ENCODE assay signal across 9 mouse cellular contexts in the genomic region with DNA sequence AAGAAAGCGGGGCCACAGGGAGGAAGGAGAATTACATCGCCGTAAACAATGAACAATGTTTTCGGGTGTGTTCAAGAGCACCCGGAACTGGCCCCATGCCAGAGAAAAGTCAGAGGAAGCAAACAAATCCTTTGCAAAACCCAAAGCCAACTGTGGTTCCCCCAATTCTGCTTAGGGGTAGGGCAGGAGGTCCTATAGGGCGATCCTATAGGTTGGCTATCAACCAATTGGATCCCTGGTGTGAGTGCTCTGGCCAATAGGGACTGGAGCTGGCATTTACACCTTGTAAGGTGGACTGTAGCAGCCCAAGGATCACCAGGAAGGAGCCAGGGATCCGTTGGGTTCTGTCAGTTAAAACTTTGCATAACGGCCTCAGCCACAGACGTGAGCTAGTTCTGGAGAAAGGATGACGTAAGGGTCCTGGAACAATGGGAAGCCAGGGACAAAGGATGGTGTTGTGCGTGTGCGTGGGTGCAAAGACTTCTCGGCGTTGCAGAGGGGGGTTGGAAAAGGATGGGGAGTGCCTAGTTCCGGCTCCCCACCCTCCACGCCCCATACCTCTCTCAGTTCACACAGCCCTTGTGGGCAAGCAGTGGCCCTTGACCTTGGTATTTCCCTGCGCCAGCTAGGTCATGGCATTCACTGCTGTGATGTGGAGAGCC. TPM values are rescaled to one million over a fixed set of nuclear protein-coding genes. Genes with fewer than 3 reads are reported as not detected.
DNase-seq lines count a peak whose midpoint lies in the region; ATAC-seq lines count a peak whose summit lies in the region.
"Had no signal": no experiment of that assay in that cellular context is flagged by ENCODE, and none has a peak within 500 bp of the region (broad histone marks: within the 10 kb centered on the region; RNA-seq: fewer than 3 reads in every experiment).

No protein-coding gene starts in this region.

- H3K27me3 ChIP-seq in limb, embryonic 13.5 days: no peaks in the 10 kb centered on the region

- H3K4me2 ChIP-seq in limb, embryonic 13.5 days (replicated peaks): no peak overlapping the region

- H3K9me3 ChIP-seq in limb, embryonic 13.5 days: no peaks in the 10 kb centered on the region

- H3K4me1 ChIP-seq in limb, embryonic 13.5 days: peaks cover 14% of the 10 kb centered on the region

- H3K27ac ChIP-seq in limb, embryonic 13.5 days: peak overlapping the region; percentile 33; the same call in 1 of the 2 replicates

- no peak for ATAC-seq in limb, embryonic 13.5 days (ENCODE audit: low FRiP score, low read depth)

- H3K9ac ChIP-seq in limb, embryonic 13.5 days: 0 out of 2 replicates have a peak overlapping the region, but pooled peaks have one; percentile 8

- peak; percentile 35 for DNase-seq in thymus, postnatal 4 days
- no peak for DNase-seq in thymus, postnatal 0 days (ENCODE audit: low spot score)
- DNase-seq in heart, adult 8-10 months (ENCODE audit: low spot score): peak; percentile 65
- peak; percentile 89 for DNase-seq in retina, postnatal 1 day
- no peak for DNase-seq in layer of hippocampus, postnatal 14 days (ENCODE audit: low spot score in 2 of 2)
- DNase-seq in cerebellum, adult 18-20 months: no peak
- DNase-seq in gastrocnemius, postnatal 36 days: no peak

- 52% methylated on average over 17 of the region's 17 CpGs for WGBS in limb, embryonic 13.5 days

- no peak overlapping the region for H3K4me3 ChIP-seq in limb, embryonic 13.5 days
- H3K4me3 ChIP-seq: myocyte had no signal

- H3K36me3 ChIP-seq in limb, embryonic 13.5 days: no peaks in the 10 kb centered on the region

- intact Hi-C loops in gastrocnemius, postnatal 36 days (cut with DNase I): no loop called here

RNA-seq across cellular contexts. Expression of a gene that starts 34.5 kb away (rescaled TPM):
- polyA plus RNA-seq in thymus, postnatal 0 days (2015; fragmentation: Nextera tagmentation; extraction: Ambion mirVana): 71.1 and 72.5 TPM in 2 replicates
- total RNA-seq in heart, adult 8-10 months (2022): 100 to 1,000 TPM; 236 to 258 (median 249) TPM
- 137 and 146 TPM in 2 replicates for polyA plus RNA-seq in limb, embryonic 13.5 days (2015; fragmentation: Nextera tagmentation; extraction: Ambion mirVana)
- 10 to 100 TPM; 37.8 to 40.9 TPM for total RNA-seq in layer of hippocampus, postnatal 14 days (2021)
- 10 to 100 TPM; 22.4 to 24.3 TPM for total RNA-seq in gastrocnemius, postnatal 36 days (2021)

RNA-seq across cellular contexts. Expression of a gene that starts 46.0 kb away (rescaled TPM):
- 213 and 259 TPM in 2 replicates for polyA plus RNA-seq in thymus, postnatal 0 days (2015; fragmentation: Nextera tagmentation; extraction: Ambion mirVana)
- 10 to 100 TPM; 47.4 to 70.9 (median 55.8) TPM for total RNA-seq in heart, adult 8-10 months (2022)
- polyA plus RNA-seq in limb, embryonic 13.5 days (2015; fragmentation: Nextera tagmentation; extraction: Ambion mirVana): 295 and 303 TPM in 2 replicates
- 100 to 1,000 TPM; 124 to 133 TPM for total RNA-seq in layer of hippocampus, postnatal 14 days (2021)
- total RNA-seq in gastrocnemius, postnatal 36 days (2021): 10 to 100 TPM; 51.5 to 59.3 TPM

Comparison
In these comparisons a context has a peak if more than half of its experiments do, and no peak if none do; other contexts are left out.
1. DNase-seq: peak in thymus, postnatal 4 days (single experiment), heart, adult 8-10 months (single experiment) and retina, postnatal 1 day (single experiment); none in thymus, postnatal 0 days (single experiment), layer of hippocampus, postnatal 14 days (0 of 2), cerebellum, adult 18-20 months (0 of 2) and gastrocnemius, postnatal 36 days (0 of 2).
2. RNA of a gene that starts 34.5 kb away (total RNA-seq): 236 to 258 TPM in heart, adult 8-10 months; 37.8 to 40.9 TPM in layer of hippocampus, postnatal 14 days and 22.4 to 24.3 TPM in gastrocnemius, postnatal 36 days; every median in the first group is over 4 times any median in the second.